In the genomic region with DNA sequence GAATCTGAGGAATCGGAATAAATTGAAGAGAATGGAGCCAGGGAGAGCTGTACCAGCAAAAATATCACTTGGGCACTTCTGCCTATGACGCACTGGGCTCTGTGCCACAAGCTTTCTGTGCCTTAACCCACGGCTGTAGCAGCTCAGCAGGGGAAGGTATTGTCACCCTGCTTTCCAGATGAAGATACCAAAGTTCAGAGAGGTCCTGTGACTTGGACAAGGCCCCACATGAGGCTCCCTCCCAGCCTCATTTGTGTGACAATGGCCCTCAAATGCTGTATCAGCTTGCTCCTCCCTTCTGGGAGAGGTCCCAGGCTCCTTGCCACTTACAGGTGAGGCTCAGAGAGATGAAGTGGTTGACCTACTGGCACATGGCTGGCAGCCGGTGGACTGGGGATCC, we compare ENCODE assay signal across 8 mouse cellular contexts. TPM values are rescaled to one million over a fixed set of nuclear protein-coding genes. Genes with fewer than 3 reads are reported as not detected.
A peak's percentile ranks its signal among the peaks of the same experiment; 100 is the strongest.
DNase-seq lines count a peak whose midpoint lies in the region; ATAC-seq and TF ChIP-seq lines count a peak whose summit lies in the region.

No protein-coding gene starts in this region.

- ATAC-seq in hindbrain, embryonic 13.5 days (ENCODE audit: low FRiP score) = no peak
- no peak for ATAC-seq in liver, embryonic 16.5 days (ENCODE audit: low read depth)
- ATAC-seq in stomach, embryonic 15.5 days (ENCODE audit: insufficient read depth, low FRiP score, low read depth) = no peak

- H3K4me3 ChIP-seq in kidney, adult 2 months (ENCODE audit: insufficient read depth, low read depth, low read length) = no peak overlapping the region
- H3K4me3 ChIP-seq in brown adipose tissue, adult 24 weeks (ENCODE audit: insufficient read depth, low read depth, low read length) = peak overlapping the region; percentile 22; the same call in 1 of the 2 replicates
- H3K4me3 ChIP-seq in hindbrain, embryonic 13.5 days = peak overlapping the region; percentile 67; the same call in 1 of the 2 replicates
- H3K4me3 ChIP-seq in liver, embryonic 16.5 days (ENCODE audit: low read depth, low read length) = peak overlapping the region; percentile 84
- peak overlapping the region; percentile 86 for H3K4me3 ChIP-seq in stomach, embryonic 15.5 days (replicated peaks)

- TF ChIP-seq CTCF in kidney, adult 2 months (conservative IDR thresholded peaks at IDR 0.05; ENCODE audit: insufficient read depth, insufficient read length, low read depth, low read length) = no peak

- no peaks in the 10 kb centered on the region for H3K27me3 ChIP-seq in kidney, adult 2 months (replicated peaks; ENCODE audit: control insufficient read depth, insufficient read depth, low read length)
- peaks cover 9% of the 10 kb centered on the region; the same call in 1 of the 2 replicates for H3K27me3 ChIP-seq in hindbrain, embryonic 13.5 days
- H3K27me3 ChIP-seq in liver, embryonic 16.5 days (ENCODE audit: control insufficient read depth, insufficient read depth, low read depth, low read length) = peaks cover 4% of the 10 kb centered on the region; the same call in 1 of the 2 replicates
- no peaks in the 10 kb centered on the region for H3K27me3 ChIP-seq in stomach, embryonic 15.5 days (replicated peaks)

- H3K9me3 ChIP-seq in hindbrain, embryonic 13.5 days = no peaks in the 10 kb centered on the region
- no peaks in the 10 kb centered on the region for H3K9me3 ChIP-seq in liver, embryonic 16.5 days (replicated peaks; ENCODE audit: control insufficient read depth, low read length)
- H3K9me3 ChIP-seq in stomach, embryonic 15.5 days = no peaks in the 10 kb centered on the region

- peak overlapping the region; percentile 81 for H3K4me2 ChIP-seq in hindbrain, embryonic 13.5 days
- peak overlapping the region; percentile 95 for H3K4me2 ChIP-seq in liver, embryonic 16.5 days (ENCODE audit: low read depth, low read length)
- H3K4me2 ChIP-seq in stomach, embryonic 15.5 days = peak overlapping the region; percentile 87

- no peaks in the 10 kb centered on the region for H3K36me3 ChIP-seq in kidney, adult 2 months (ENCODE audit: control insufficient read depth, insufficient read depth, low read length)
- H3K36me3 ChIP-seq in hindbrain, embryonic 13.5 days = no peaks in the 10 kb centered on the region
- H3K36me3 ChIP-seq in liver, embryonic 16.5 days (ENCODE audit: control insufficient read depth, insufficient read depth) = no peaks in the 10 kb centered on the region
- no peaks in the 10 kb centered on the region for H3K36me3 ChIP-seq in stomach, embryonic 15.5 days

- H3K9ac ChIP-seq in hindbrain, embryonic 13.5 days = peak overlapping the region; percentile 85
- peak overlapping the region; percentile 44; the same call in 1 of the 2 replicates for H3K9ac ChIP-seq in liver, embryonic 16.5 days (ENCODE audit: low read depth, low read length)
- no peak overlapping the region for H3K9ac ChIP-seq in stomach, embryonic 15.5 days

- DNase-seq in kidney, adult 2 months = peak; percentile 61
- DNase-seq in kidney, postnatal 10 days = no peak
- DNase-seq in spleen, adult 18-20 months = no peak
- DNase-seq in gastrocnemius, adult 8-10 months (ENCODE audit: low spot score in 2 of 2) = no peak

- no peak overlapping the region for H3K27ac ChIP-seq in kidney, adult 2 months (ENCODE audit: insufficient read depth, low read depth, low read length)
- H3K27ac ChIP-seq in brown adipose tissue, adult 24 weeks (replicated peaks; ENCODE audit: low read depth, low read length) = no peak overlapping the region
- H3K27ac ChIP-seq in hindbrain, embryonic 13.5 days = no peak overlapping the region
- H3K27ac ChIP-seq in liver, embryonic 16.5 days (ENCODE audit: low read length) = no peak overlapping the region
- H3K27ac ChIP-seq in stomach, embryonic 15.5 days = no peak overlapping the region

- H3K4me1 ChIP-seq in kidney, adult 2 months (ENCODE audit: control insufficient read depth, insufficient read depth, low read length) = peaks cover 8% of the 10 kb centered on the region; the same call in 1 of the 2 replicates
- peaks cover 7% of the 10 kb centered on the region for H3K4me1 ChIP-seq in brown adipose tissue, adult 24 weeks (ENCODE audit: control insufficient read depth, insufficient read depth, insufficient read length, low read length)
- H3K4me1 ChIP-seq in hindbrain, embryonic 13.5 days (replicated peaks) = peaks cover 41% of the 10 kb centered on the region
- H3K4me1 ChIP-seq in liver, embryonic 16.5 days (ENCODE audit: control insufficient read depth, low read depth, low read length) = peaks cover 44% of the 10 kb centered on the region
- H3K4me1 ChIP-seq in stomach, embryonic 15.5 days = peaks cover 27% of the 10 kb centered on the region

- 43% methylated on average over 4 of the region's 4 CpGs for WGBS in kidney, adult 2 months
- 24% methylated on average over 4 of the region's 4 CpGs for WGBS in hindbrain, embryonic 13.5 days
- 34% methylated on average over 4 of the region's 4 CpGs for WGBS in liver, embryonic 16.5 days (ENCODE audit: insufficient replicate concordance)
- 61% methylated on average over 4 of the region's 4 CpGs for WGBS in stomach, embryonic 15.5 days

- no peak for TF ChIP-seq POLR2A in kidney, adult 2 months (IDR thresholded peaks at IDR 0.05; ENCODE audit: low read depth, low read length)

RNA-seq across cellular contexts. Expression of a gene that starts 15.8 kb away (rescaled TPM):
- polyA plus RNA-seq in kidney, adult 2 months (2012; rRNA removed) = 22.2 and 23.6 TPM in 2 replicates
- polyA plus RNA-seq in brown adipose tissue, adult 24 weeks (2012; ENCODE audit: insufficient read depth, insufficient read length, missing spikeins) = 2.3 and 5.7 TPM in 2 replicates
- polyA plus RNA-seq in hindbrain, embryonic 13.5 days (2015; fragmentation: Nextera tagmentation; extraction: Ambion mirVana) = 10.2 and 10.9 TPM in 2 replicates
- polyA plus RNA-seq in liver, embryonic 16.5 days (2015; fragmentation: Nextera tagmentation; extraction: Ambion mirVana) = 4.8 and 5.1 TPM in 2 replicates
- 11.9 and 13.2 TPM in 2 replicates for polyA plus RNA-seq in stomach, embryonic 15.5 days (2015; fragmentation: Nextera tagmentation; extraction: Ambion mirVana)
- 1 to 10 TPM; 5.2 to 6.1 (median 5.8) TPM for total RNA-seq in gastrocnemius, adult 8-10 months (2022)

RNA-seq across cellular contexts. Expression of a gene that starts 27.6 kb away (rescaled TPM):
- 3.3 and 4.4 TPM in 2 replicates for polyA plus RNA-seq in kidney, adult 2 months (2012; rRNA removed)
- polyA plus RNA-seq in brown adipose tissue, adult 24 weeks (2012; ENCODE audit: insufficient read depth, insufficient read length, missing spikeins) = 1.9 TPM in 1 of 2 replicates, not detected in the other
- polyA plus RNA-seq in hindbrain, embryonic 13.5 days (2015; fragmentation: Nextera tagmentation; extraction: Ambion mirVana) = 1.00 and 1.3 TPM in 2 replicates
- 0.12 and 0.25 TPM in 2 replicates for polyA plus RNA-seq in liver, embryonic 16.5 days (2015; fragmentation: Nextera tagmentation; extraction: Ambion mirVana)
- 0.84 and 1.4 TPM in 2 replicates for polyA plus RNA-seq in stomach, embryonic 15.5 days (2015; fragmentation: Nextera tagmentation; extraction: Ambion mirVana)
- total RNA-seq in gastrocnemius, adult 8-10 months (2022) = under 1 TPM in 3 of 4 experiments, not detected in 1; 0.40 to 0.90 (median 0.85) TPM

RNA-seq across cellular contexts. Expression of a gene that starts 49.0 kb away (rescaled TPM):
- 18.1 and 19.8 TPM in 2 replicates for polyA plus RNA-seq in kidney, adult 2 months (2012; rRNA removed)
- 5.0 and 5.3 TPM in 2 replicates for polyA plus RNA-seq in brown adipose tissue, adult 24 weeks (2012; ENCODE audit: insufficient read depth, insufficient read length, missing spikeins)
- polyA plus RNA-seq in hindbrain, embryonic 13.5 days (2015; fragmentation: Nextera tagmentation; extraction: Ambion mirVana) = 23.3 and 25.8 TPM in 2 replicates
- polyA plus RNA-seq in liver, embryonic 16.5 days (2015; fragmentation: Nextera tagmentation; extraction: Ambion mirVana) = 10.5 and 11.5 TPM in 2 replicates
- 30.8 and 32.9 TPM in 2 replicates for polyA plus RNA-seq in stomach, embryonic 15.5 days (2015; fragmentation: Nextera tagmentation; extraction: Ambion mirVana)
- total RNA-seq in gastrocnemius, adult 8-10 months (2022) = 10 to 100 TPM in 2 of 4 experiments, 1 to 10 TPM in 2; 9.4 to 13.2 (median 10.0) TPM

RNA-seq across cellular contexts. Expression of a gene that starts 49.8 kb away (rescaled TPM):
- 0.12 and 0.22 TPM in 2 replicates for polyA plus RNA-seq in kidney, adult 2 months (2012; rRNA removed)
- not detected in 2 replicates for polyA plus RNA-seq in brown adipose tissue, adult 24 weeks (2012; ENCODE audit: insufficient read depth, insufficient read length, missing spikeins)
- polyA plus RNA-seq in hindbrain, embryonic 13.5 days (2015; fragmentation: Nextera tagmentation; extraction: Ambion mirVana) = 1.5 and 1.6 TPM in 2 replicates
- polyA plus RNA-seq in liver, embryonic 16.5 days (2015; fragmentation: Nextera tagmentation; extraction: Ambion mirVana) = 0.11 and 0.12 TPM in 2 replicates
- polyA plus RNA-seq in stomach, embryonic 15.5 days (2015; fragmentation: Nextera tagmentation; extraction: Ambion mirVana) = 0.28 and 0.31 TPM in 2 replicates
- 1 to 10 TPM in 1 of 4 experiments, under 1 TPM in 3; 0.32 to 1.3 (median 0.66) TPM for total RNA-seq in gastrocnemius, adult 8-10 months (2022)
